Mouse (Mus musculus) limb, embryonic 14.5 days (tissue): ENCODE measurements at regions not wholly inside any gene's neighbourhood (a gene's known extent, or its start where the extent isn't known, plus 50 kb on each side); places are given as distances from the start of the nearest gene placed in this dataset.

Source experiments
- ATAC-seq: fragments of 200-750 bp; cut with Nextera tagmentation; 2 replicates; pipeline ENCODE4 v1.8.0; 2017; ENCODE audit warnings: low read depth, moderate number of reproducible peaks, moderate TSS enrichment; ENCODE audit not compliant: low FRiP score
- DNase-seq: peaks from one replicate; pipeline ENCODE4 v3.0.0-alpha.2; 2015; ENCODE audit warnings: low spot score
- H3K27ac ChIP-seq: fragments of 300-500 bp; sonication (generic); replicated peaks from 2 replicates; pipeline ENCODE4 v1.5.1; 2014; ENCODE audit warnings: low read depth, mild to moderate bottlenecking, low read length, moderate library complexity, mixed read lengths
- H3K27me3 ChIP-seq: fragments of 300-500 bp; sonication (generic); 2 replicates; pipeline ENCODE4 v1.6.1; 2014; ENCODE audit warnings: low read length, mixed read lengths; ENCODE audit not compliant: control insufficient read depth, insufficient read depth
- H3K36me3 ChIP-seq: fragments of 300-500 bp; sonication (generic); 2 replicates; pipeline ENCODE4 v1.6.1; 2014; ENCODE audit warnings: mild to moderate bottlenecking, low read length, moderate library complexity, mixed read lengths; ENCODE audit not compliant: control insufficient read depth, insufficient read depth
- H3K4me1 ChIP-seq: fragments of 300-500 bp; sonication (generic); 2 replicates; pipeline ENCODE4 v1.6.1; 2014; ENCODE audit warnings: antibody characterized with exemption, low read length, mixed read lengths; ENCODE audit not compliant: control insufficient read depth, insufficient read depth
- H3K4me2 ChIP-seq: fragments of 300-500 bp; sonication (generic); replicated peaks from 2 replicates; pipeline ENCODE4 v1.6.1; 2014; ENCODE audit warnings: low read depth, mild to moderate bottlenecking, low read length, moderate library complexity; ENCODE audit not compliant: severe bottlenecking
- H3K4me3 ChIP-seq: fragments of 300-500 bp; sonication (generic); replicated peaks from 2 replicates; pipeline ENCODE4 v1.5.1; 2014; ENCODE audit warnings: low read length
- H3K9ac ChIP-seq: fragments of 300-500 bp; sonication (generic); 2 replicates; pipeline ENCODE4 v1.6.1; 2014; ENCODE audit warnings: mild to moderate bottlenecking, low read depth, low read length, moderate library complexity; ENCODE audit not compliant: severe bottlenecking
- H3K9me3 ChIP-seq: fragments of 300-500 bp; sonication (generic); 2 replicates; pipeline ENCODE4 v1.6.1; 2016; ENCODE audit warnings: low read length; ENCODE audit not compliant: control insufficient read depth
- POLR2A ChIP-seq: fragments of 200-500 bp; IDR thresholded peaks from 2 replicates; pipeline ENCODE4 v1.8.0; 2012; ENCODE audit warnings: inconsistent platforms, mild to moderate bottlenecking, moderate library complexity, borderline replicate concordance; ENCODE audit not compliant: insufficient read depth, insufficient read length; ENCODE audit errors: extremely low read depth
- WGBS: fragments of 180-500 bp; shearing (Covaris S2); extraction: QIAGEN DNeasy Blood & Tissue Kit; methylation state at CpG from one replicate; pipeline ENCODE4 v1.1.7; 2014; 5-methylcytosine and 5-hydroxymethylcytosine counted together

DNA sequence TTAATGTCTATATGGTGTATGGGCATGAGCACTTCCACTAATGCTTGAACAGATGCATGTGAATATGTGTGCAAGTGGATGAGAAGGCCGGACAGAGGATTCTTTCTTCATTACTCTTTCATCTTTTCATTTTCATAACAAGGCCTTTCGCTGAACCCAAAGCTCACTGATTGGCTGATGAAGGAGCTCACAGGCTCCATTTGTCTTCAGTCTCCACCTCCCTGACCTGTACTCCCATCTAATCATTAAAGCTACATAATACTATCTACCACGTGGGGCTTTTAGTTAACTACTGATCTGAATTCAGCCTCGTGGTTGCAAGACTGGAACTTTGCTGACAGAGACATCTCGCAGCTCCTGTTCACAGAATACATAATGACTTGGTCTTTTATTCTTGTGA is 992.8 kb downstream of the Olfm4 start:
- Histone ChIP-seq H3K4me3 (no peak overlapping the region), H3K36me3 (no peaks in the 10 kb centered on the region), H3K4me2 (no peak overlapping the region), H3K4me1 (peaks cover 10% of the 10 kb centered on the region), H3K27ac (no peak overlapping the region), H3K9me3 (no peaks in the 10 kb centered on the region), H3K27me3 (no peaks in the 10 kb centered on the region), H3K9ac (no peak overlapping the region)
- ATAC-seq (no peak), DNase-seq (no peak)
- 70% methylated on average over 5 of the region's 5 CpGs for WGBS
- TF ChIP-seq POLR2A = no peak

DNA sequence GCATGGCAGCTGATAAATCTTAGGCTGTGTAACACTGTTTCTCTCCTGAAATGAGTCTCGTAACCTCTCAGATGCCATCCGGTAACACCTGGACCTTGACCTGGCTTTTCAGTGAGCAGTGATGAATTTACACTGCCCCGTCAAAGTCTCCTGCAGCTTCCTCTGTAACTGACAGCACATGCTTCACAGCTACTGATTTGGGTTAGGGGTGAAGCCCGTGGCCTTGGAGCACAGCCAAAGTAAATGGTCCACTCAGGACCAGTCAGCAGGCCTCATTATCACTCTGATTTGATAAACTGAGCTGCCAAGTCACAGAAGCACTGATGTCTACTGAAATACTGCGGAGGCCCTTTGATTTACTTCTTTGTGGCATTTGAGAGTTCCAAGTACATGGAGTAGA is 995.6 kb downstream of the Olfm4 start:
- 60% methylated on average over 5 of the region's 5 CpGs for WGBS
- ATAC-seq (no peak), DNase-seq (no peak)
- no peaks in the 10 kb centered on the region for H3K27me3 ChIP-seq
- no peak overlapping the region for H3K4me2 ChIP-seq
- H3K9me3 ChIP-seq = no peaks in the 10 kb centered on the region
- H3K36me3 ChIP-seq = no peaks in the 10 kb centered on the region
- peaks cover 3% of the 10 kb centered on the region; the same call in 1 of the 2 replicates for H3K4me1 ChIP-seq
- no peak overlapping the region for H3K27ac ChIP-seq
- H3K9ac ChIP-seq = no peak overlapping the region
- no peak for TF ChIP-seq POLR2A
- H3K4me3 ChIP-seq = no peak overlapping the region

- DNase-seq (no peak), ATAC-seq (no peak)
Measured at GRCm38 (mm10) chr14:80990192-80990591, 1006.3 kb downstream of the Olfm4 start.

DNA sequence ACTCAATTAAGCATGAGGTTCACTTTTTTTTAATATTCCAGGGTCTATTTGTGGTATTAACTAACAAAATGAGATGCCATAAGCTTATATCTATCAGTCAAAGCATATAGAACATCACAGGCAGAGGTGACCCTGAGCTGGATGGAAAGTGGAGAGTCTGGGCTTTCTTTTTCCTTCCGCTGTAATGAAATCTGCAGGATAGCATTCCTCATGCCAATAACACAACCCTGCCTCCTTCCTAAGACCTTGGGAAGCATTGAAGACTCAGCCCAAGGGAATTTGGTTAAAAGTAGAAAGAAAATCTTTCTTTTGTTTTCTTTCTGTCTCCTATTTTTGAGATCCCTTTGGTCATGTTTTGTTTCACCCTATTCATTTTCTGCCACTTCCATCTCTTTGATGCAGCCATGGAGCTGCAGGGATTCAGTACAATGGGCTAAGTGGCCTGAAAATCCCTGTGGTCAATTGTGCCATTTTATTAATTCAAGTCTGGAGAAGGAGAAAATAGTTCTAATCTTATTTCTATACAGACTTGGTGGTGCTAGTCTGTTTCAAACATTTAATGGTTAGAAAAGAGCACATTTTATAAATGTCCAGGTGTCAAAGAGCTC is 1006.9 kb downstream of the Olfm4 start:
- no peak for DNase-seq
- 90% methylated on average over 1 of the region's 1 CpGs for WGBS
- no peak for ATAC-seq
- no peak overlapping the region for H3K9ac ChIP-seq
- H3K27me3 ChIP-seq = no peaks in the 10 kb centered on the region
- no peaks in the 10 kb centered on the region for H3K9me3 ChIP-seq
- no peaks in the 10 kb centered on the region for H3K36me3 ChIP-seq
- no peak for TF ChIP-seq POLR2A
- no peak overlapping the region for H3K4me3 ChIP-seq
- H3K27ac ChIP-seq = no peak overlapping the region
- no peak overlapping the region for H3K4me2 ChIP-seq
- H3K4me1 ChIP-seq = no peaks in the 10 kb centered on the region

More at GRCm38 (mm10) chr14:80990192-80990591, 1006.3 kb downstream of the Olfm4 start:
- Histone ChIP-seq H3K4me2 (no peak overlapping the region), H3K4me3 (no peak overlapping the region), H3K4me1 (no peaks in the 10 kb centered on the region), H3K27me3 (no peaks in the 10 kb centered on the region), H3K27ac (no peak overlapping the region), H3K9me3 (no peaks in the 10 kb centered on the region), H3K9ac (no peak overlapping the region), H3K36me3 (no peaks in the 10 kb centered on the region)
- WGBS = 69% methylated on average over 3 of the region's 3 CpGs
- no peak for TF ChIP-seq POLR2A

DNA sequence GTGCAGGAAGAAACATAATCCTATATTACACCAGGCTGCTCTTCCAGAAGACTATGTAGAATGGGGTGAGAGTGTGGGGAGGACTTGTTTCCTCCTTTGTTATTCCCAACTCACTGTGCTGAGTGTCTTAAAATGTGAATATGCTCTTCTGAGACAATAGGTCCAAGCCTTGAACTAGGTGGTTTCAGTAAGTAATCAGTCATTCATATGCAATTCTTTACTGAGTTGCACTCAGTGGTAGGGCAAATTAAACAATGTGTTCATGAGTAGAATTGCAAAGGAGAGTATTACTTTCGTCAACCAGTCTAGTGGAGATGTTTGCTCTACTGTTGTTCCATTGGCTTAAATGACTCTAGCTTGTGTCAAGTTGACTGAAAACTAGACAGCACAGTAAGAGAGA is 1015.1 kb downstream of the Olfm4 start:
- H3K9me3 ChIP-seq = no peaks in the 10 kb centered on the region
- no peak for TF ChIP-seq POLR2A
- H3K9ac ChIP-seq = no peak overlapping the region
- ATAC-seq (no peak), DNase-seq (no peak)
- H3K4me2 ChIP-seq = no peak overlapping the region
- H3K4me3 ChIP-seq = no peak overlapping the region
- no peaks in the 10 kb centered on the region for H3K36me3 ChIP-seq
- 96% methylated on average over 1 of the region's 1 CpGs for WGBS
- no peaks in the 10 kb centered on the region for H3K27me3 ChIP-seq
- H3K4me1 ChIP-seq = no peaks in the 10 kb centered on the region
- no peak overlapping the region for H3K27ac ChIP-seq
